Mouse (Mus musculus): ENCODE results near the gene Kremen1. TPM values are rescaled to one million over a fixed set of nuclear protein-coding genes. Genes with fewer than 3 reads are reported as not detected.

Kremen1 gene
- polyA plus RNA-seq, 1 experiment from 2014 or later = 4.6 TPM

- no peak overlapping the region for H3K9ac ChIP-seq (ENCODE audit: low read depth, low read length)
- no peaks in the 10 kb centered on the region for H3K9me3 ChIP-seq (ENCODE audit: control insufficient read depth, low read length)
- H3K36me3 ChIP-seq (ENCODE audit: control insufficient read depth, insufficient read depth, low read length) = no peaks in the 10 kb centered on the region
- H3K4me1 ChIP-seq (replicated peaks; ENCODE audit: control insufficient read depth, insufficient read depth, low read length) = no peaks in the 10 kb centered on the region
- no peak overlapping the region for H3K27ac ChIP-seq (ENCODE audit: low read depth, low read length)
- no peak overlapping the region for H3K4me2 ChIP-seq
- H3K27me3 ChIP-seq (replicated peaks; ENCODE audit: control insufficient read depth, insufficient read depth, low read length) = no peaks in the 10 kb centered on the region
- WGBS = 58% methylated on average over 6 of the region's 6 CpGs
- DNase-seq (ENCODE audit: low spot score) (no peak), ATAC-seq (replicated peaks; ENCODE audit: low FRiP score) (no peak)
- no peak overlapping the region for H3K4me3 ChIP-seq (ENCODE audit: low read depth, low read length)
These were observed 46.8 kb downstream of the Kremen1 start for GRCm38 (mm10) chr11:5214483-5215040.

- H3K4me1 ChIP-seq (replicated peaks; ENCODE audit: control insufficient read depth, insufficient read depth, low read length) = no peaks in the 10 kb centered on the region
- no peaks in the 10 kb centered on the region for H3K9me3 ChIP-seq (ENCODE audit: control insufficient read depth, low read length)
- no peak overlapping the region for H3K4me2 ChIP-seq
- H3K27me3 ChIP-seq (replicated peaks; ENCODE audit: control insufficient read depth, insufficient read depth, low read length) = no peaks in the 10 kb centered on the region
- 82% methylated on average over 6 of the region's 6 CpGs for WGBS
- DNase-seq (ENCODE audit: low spot score) = no peak
- H3K9ac ChIP-seq (ENCODE audit: low read depth, low read length) = no peak overlapping the region
- H3K4me3 ChIP-seq (ENCODE audit: low read depth, low read length) = no peak overlapping the region
- H3K27ac ChIP-seq (ENCODE audit: low read depth, low read length) = no peak overlapping the region
- H3K36me3 ChIP-seq (ENCODE audit: control insufficient read depth, insufficient read depth, low read length) = no peaks in the 10 kb centered on the region
- ATAC-seq (replicated peaks; ENCODE audit: low FRiP score) = no peak
These were observed 58.3 kb downstream of the Kremen1 start for GRCm38 (mm10) chr11:5203054-5203453.

- 86% methylated on average over 20 of the region's 20 CpGs for WGBS
- ATAC-seq (replicated peaks; ENCODE audit: low FRiP score) = no peak
- H3K27ac ChIP-seq (ENCODE audit: low read depth, low read length) = no peak overlapping the region
These were observed 59.3 kb downstream of the Kremen1 start for GRCm38 (mm10) chr11:5201799-5202680.

GRCm38 (mm10) chr11:5199879-5200278 is 61.5 kb downstream of the Kremen1 start:
- H3K36me3 ChIP-seq (ENCODE audit: control insufficient read depth, insufficient read depth, low read length) = no peaks in the 10 kb centered on the region
- H3K4me1 ChIP-seq (replicated peaks; ENCODE audit: control insufficient read depth, insufficient read depth, low read length) = no peaks in the 10 kb centered on the region
- no peak for ATAC-seq (replicated peaks; ENCODE audit: low FRiP score)
- H3K27me3 ChIP-seq (replicated peaks; ENCODE audit: control insufficient read depth, insufficient read depth, low read length) = no peaks in the 10 kb centered on the region
- DNase-seq (ENCODE audit: low spot score) = no peak
- no peak overlapping the region for H3K27ac ChIP-seq (ENCODE audit: low read depth, low read length)
- no peak overlapping the region for H3K9ac ChIP-seq (ENCODE audit: low read depth, low read length)
- H3K4me2 ChIP-seq = no peak overlapping the region
- no peak overlapping the region for H3K4me3 ChIP-seq (ENCODE audit: low read depth, low read length)
- WGBS = 70% methylated on average over 2 of the region's 2 CpGs
- H3K9me3 ChIP-seq (ENCODE audit: control insufficient read depth, low read length) = no peaks in the 10 kb centered on the region

More at GRCm38 (mm10) chr11:5201799-5202680, 59.3 kb downstream of the Kremen1 start:
- Histone ChIP-seq H3K4me3 (ENCODE audit: low read depth, low read length) (no peak overlapping the region), H3K36me3 (ENCODE audit: control insufficient read depth, insufficient read depth, low read length) (no peaks in the 10 kb centered on the region), H3K4me1 (replicated peaks; ENCODE audit: control insufficient read depth, insufficient read depth, low read length) (no peaks in the 10 kb centered on the region), H3K9me3 (ENCODE audit: control insufficient read depth, low read length) (no peaks in the 10 kb centered on the region), H3K27me3 (replicated peaks; ENCODE audit: control insufficient read depth, insufficient read depth, low read length) (no peaks in the 10 kb centered on the region), H3K4me2 (no peak overlapping the region), H3K9ac (ENCODE audit: low read depth, low read length) (no peak overlapping the region)
- no peak for DNase-seq (ENCODE audit: low spot score)

GRCm38 (mm10) chr11:5197068-5197467 is 64.3 kb downstream of the Kremen1 start:
- DNase-seq (ENCODE audit: low spot score) = no peak
- Histone ChIP-seq H3K9ac (ENCODE audit: low read depth, low read length) (no peak overlapping the region), H3K4me2 (no peak overlapping the region), H3K36me3 (ENCODE audit: control insufficient read depth, insufficient read depth, low read length) (no peaks in the 10 kb centered on the region), H3K27me3 (replicated peaks; ENCODE audit: control insufficient read depth, insufficient read depth, low read length) (no peaks in the 10 kb centered on the region), H3K9me3 (ENCODE audit: control insufficient read depth, low read length) (no peaks in the 10 kb centered on the region), H3K4me3 (ENCODE audit: low read depth, low read length) (no peak overlapping the region), H3K27ac (ENCODE audit: low read depth, low read length) (no peak overlapping the region), H3K4me1 (replicated peaks; ENCODE audit: control insufficient read depth, insufficient read depth, low read length) (peaks cover 6% of the 10 kb centered on the region)
- no peak for ATAC-seq (replicated peaks; ENCODE audit: low FRiP score)
- 81% methylated on average over 5 of the region's 5 CpGs for WGBS

GRCm38 (mm10) chr11:5196583-5196982 is 64.8 kb downstream of the Kremen1 start:
- Histone ChIP-seq H3K36me3 (ENCODE audit: control insufficient read depth, insufficient read depth, low read length) (no peaks in the 10 kb centered on the region), H3K4me3 (ENCODE audit: low read depth, low read length) (no peak overlapping the region), H3K27me3 (replicated peaks; ENCODE audit: control insufficient read depth, insufficient read depth, low read length) (no peaks in the 10 kb centered on the region), H3K9me3 (ENCODE audit: control insufficient read depth, low read length) (no peaks in the 10 kb centered on the region), H3K4me1 (replicated peaks; ENCODE audit: control insufficient read depth, insufficient read depth, low read length) (peaks cover 10% of the 10 kb centered on the region), H3K27ac (ENCODE audit: low read depth, low read length) (no peak overlapping the region), H3K4me2 (no peak overlapping the region), H3K9ac (ENCODE audit: low read depth, low read length) (no peak overlapping the region)
- 83% methylated on average over 7 of the region's 7 CpGs for WGBS
- ATAC-seq (replicated peaks; ENCODE audit: low FRiP score) (no peak), DNase-seq (ENCODE audit: low spot score) (no peak)

- DNase-seq (ENCODE audit: low spot score) (no peak), ATAC-seq (replicated peaks; ENCODE audit: low FRiP score) (no peak)
- Histone ChIP-seq H3K4me1 (replicated peaks; ENCODE audit: control insufficient read depth, insufficient read depth, low read length) (peaks cover 10% of the 10 kb centered on the region), H3K9me3 (ENCODE audit: control insufficient read depth, low read length) (no peaks in the 10 kb centered on the region), H3K4me2 (no peak overlapping the region), H3K36me3 (ENCODE audit: control insufficient read depth, insufficient read depth, low read length) (no peaks in the 10 kb centered on the region), H3K9ac (ENCODE audit: low read depth, low read length) (no peak overlapping the region), H3K4me3 (ENCODE audit: low read depth, low read length) (no peak overlapping the region), H3K27me3 (replicated peaks; ENCODE audit: control insufficient read depth, insufficient read depth, low read length) (no peaks in the 10 kb centered on the region), H3K27ac (ENCODE audit: low read depth, low read length) (no peak overlapping the region)
- WGBS = 29% methylated on average over 1 of the region's 1 CpGs
These were observed 67.8 kb downstream of the Kremen1 start for GRCm38 (mm10) chr11:5193576-5193881.

GRCm38 (mm10) chr11:5192840-5193575 is 68.3 kb downstream of the Kremen1 start:
- peaks cover 10% of the 10 kb centered on the region for H3K4me1 ChIP-seq (replicated peaks; ENCODE audit: control insufficient read depth, insufficient read depth, low read length)
- WGBS = 65% methylated on average over 8 of the region's 8 CpGs
- H3K4me2 ChIP-seq = no peak overlapping the region
- no peaks in the 10 kb centered on the region for H3K27me3 ChIP-seq (replicated peaks; ENCODE audit: control insufficient read depth, insufficient read depth, low read length)
- H3K27ac ChIP-seq (ENCODE audit: low read depth, low read length) = no peak overlapping the region
- no peaks in the 10 kb centered on the region for H3K9me3 ChIP-seq (ENCODE audit: control insufficient read depth, low read length)
- no peaks in the 10 kb centered on the region for H3K36me3 ChIP-seq (ENCODE audit: control insufficient read depth, insufficient read depth, low read length)
- no peak overlapping the region for H3K4me3 ChIP-seq (ENCODE audit: low read depth, low read length)
- DNase-seq (ENCODE audit: low spot score) = no peak
- no peak for ATAC-seq (replicated peaks; ENCODE audit: low FRiP score)
- no peak overlapping the region for H3K9ac ChIP-seq (ENCODE audit: low read depth, low read length)
